Mouse (Mus musculus) kidney, embryonic 14.5 days (tissue): ENCODE measurements at regions not wholly inside any gene's neighbourhood (a gene's known extent, or its start where the extent isn't known, plus 50 kb on each side); places are given as distances from the start of the nearest gene placed in this dataset.

Experiments
- ATAC-seq: fragments of 200-750 bp; cut with Nextera tagmentation; 2 replicates; pipeline ENCODE4 v1.8.0; 2017; ENCODE audit warnings: moderate number of reproducible peaks, mild to moderate bottlenecking, moderate TSS enrichment, moderate library complexity; ENCODE audit not compliant: low FRiP score, low TSS enrichment
- H3K27ac ChIP-seq: fragments of 300-500 bp; sonication (generic); 2 replicates; pipeline ENCODE4 v1.5.1; 2014; ENCODE audit warnings: low read depth, mild to moderate bottlenecking, low read length, moderate library complexity, mixed read lengths
- H3K27me3 ChIP-seq: fragments of 300-500 bp; sonication (generic); 2 replicates; pipeline ENCODE4 v1.6.1; 2014; ENCODE audit warnings: mild to moderate bottlenecking, low read length; ENCODE audit not compliant: control insufficient read depth, insufficient read depth
- H3K36me3 ChIP-seq: fragments of 300-500 bp; sonication (generic); 2 replicates; pipeline ENCODE4 v1.6.1; 2014; ENCODE audit warnings: low read length, mixed read lengths; ENCODE audit not compliant: control insufficient read depth, insufficient read depth
- H3K4me1 ChIP-seq: fragments of 300-500 bp; sonication (generic); 2 replicates; pipeline ENCODE4 v1.6.1; 2014; ENCODE audit warnings: low read length, mixed read lengths; ENCODE audit not compliant: control insufficient read depth, insufficient read depth
- H3K4me2 ChIP-seq: fragments of 300-500 bp; sonication (generic); replicated peaks from 2 replicates; pipeline ENCODE4 v1.6.1; 2014; ENCODE audit warnings: low read depth, mild to moderate bottlenecking, low read length
- H3K4me3 ChIP-seq: fragments of 300-500 bp; sonication (generic); 2 replicates; pipeline ENCODE4 v1.5.1; 2014; ENCODE audit warnings: mild to moderate bottlenecking, low read length
- H3K9ac ChIP-seq: fragments of 300-500 bp; sonication (generic); 2 replicates; pipeline ENCODE4 v1.6.1; 2014; ENCODE audit warnings: low read depth, mild to moderate bottlenecking, low read length, moderate library complexity
- H3K9me3 ChIP-seq: fragments of 300-500 bp; sonication (generic); 2 replicates; pipeline ENCODE4 v1.6.1; 2016; ENCODE audit warnings: low read length; ENCODE audit not compliant: control insufficient read depth
- WGBS: fragments of 180-500 bp; shearing (Covaris S2); extraction: QIAGEN DNeasy Blood & Tissue Kit; methylation state at CpG from one replicate; pipeline ENCODE4 v1.1.7; 2014; 5-methylcytosine and 5-hydroxymethylcytosine counted together

DNA sequence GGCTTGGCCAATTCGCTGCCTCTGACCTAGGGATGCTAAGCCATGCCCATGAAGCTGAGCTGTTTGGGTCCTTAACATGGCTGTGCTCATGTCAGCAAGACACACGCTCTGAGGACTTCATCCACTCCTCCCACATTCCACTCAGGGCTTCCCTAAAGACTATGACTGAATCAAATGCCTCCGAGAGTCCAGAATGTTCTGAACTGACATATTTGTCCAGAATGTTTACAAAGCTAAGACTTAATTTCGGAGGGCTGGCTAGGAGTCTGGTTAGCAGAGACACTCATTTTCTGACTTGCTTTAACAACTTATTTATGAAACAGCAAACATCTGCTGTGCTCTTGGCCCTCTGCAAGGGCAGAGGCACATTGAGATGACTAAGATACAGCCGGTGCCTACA is 78.5 kb downstream of the Tmsb4x start:
- Histone ChIP-seq H3K36me3 (no peaks in the 10 kb centered on the region), H3K4me3 (no peak overlapping the region), H3K4me2 (no peak overlapping the region), H3K27ac (no peak overlapping the region), H3K9ac (no peak overlapping the region), H3K9me3 (no peaks in the 10 kb centered on the region), H3K4me1 (no peaks in the 10 kb centered on the region), H3K27me3 (no peaks in the 10 kb centered on the region; the same call in 1 of the 2 replicates)
- WGBS: 88% methylated on average over 5 of the region's 5 CpGs
- ATAC-seq: no peak

DNA sequence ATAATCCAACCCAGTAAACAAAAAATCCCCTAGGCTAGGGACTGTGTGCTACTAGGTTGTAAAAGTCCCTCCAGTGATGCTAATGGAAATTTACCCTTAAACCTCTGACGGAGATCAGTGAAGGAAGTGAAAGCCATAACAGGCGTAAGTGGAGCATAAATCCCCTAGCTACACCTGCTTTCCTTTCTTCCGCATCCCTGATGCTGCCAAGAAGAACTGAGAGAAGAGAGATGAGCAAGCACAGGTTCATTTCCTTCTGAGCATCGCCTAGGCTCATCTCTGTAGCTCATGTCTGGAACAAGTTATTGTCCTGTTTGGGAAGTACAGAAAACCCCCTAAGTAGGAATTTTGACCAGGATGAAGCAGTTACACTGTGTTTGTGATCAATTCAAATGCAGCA is 89.8 kb downstream of the Tmsb4x start:
- H3K4me3 ChIP-seq: no peak overlapping the region
- no peak overlapping the region for H3K9ac ChIP-seq
- no peaks in the 10 kb centered on the region for H3K27me3 ChIP-seq
- no peaks in the 10 kb centered on the region for H3K36me3 ChIP-seq
- no peak for ATAC-seq
- no peaks in the 10 kb centered on the region for H3K9me3 ChIP-seq
- 89% methylated on average over 4 of the region's 4 CpGs for WGBS
- H3K27ac ChIP-seq: no peak overlapping the region
- no peaks in the 10 kb centered on the region for H3K4me1 ChIP-seq
- no peak overlapping the region for H3K4me2 ChIP-seq

DNA sequence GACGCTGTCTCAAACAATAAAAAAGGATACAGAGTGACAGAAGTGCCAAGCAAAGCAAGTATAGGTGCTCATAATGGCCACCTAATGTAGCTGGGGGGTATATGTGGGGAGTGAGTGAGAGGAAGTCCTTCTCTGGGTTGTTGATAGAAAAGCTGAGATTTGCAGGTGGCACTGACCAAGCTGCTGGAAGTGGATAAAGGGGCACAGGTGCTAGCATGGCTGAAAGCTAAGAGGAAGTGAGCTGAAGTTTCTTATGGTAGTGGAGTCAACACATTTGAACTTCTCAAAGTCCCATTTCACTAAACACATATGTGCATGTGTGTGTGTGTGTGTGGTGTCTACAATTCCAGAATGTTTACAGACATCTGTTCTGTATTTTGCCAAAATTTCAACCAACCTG is 94.0 kb downstream of the Tmsb4x start:
- H3K9me3 ChIP-seq: no peaks in the 10 kb centered on the region
- 81% methylated on average over 1 of the region's 1 CpGs for WGBS
- no peak overlapping the region for H3K9ac ChIP-seq
- no peak overlapping the region for H3K27ac ChIP-seq
- no peak for ATAC-seq
- no peaks in the 10 kb centered on the region for H3K4me1 ChIP-seq
- no peaks in the 10 kb centered on the region for H3K27me3 ChIP-seq
- H3K36me3 ChIP-seq: no peaks in the 10 kb centered on the region
- no peak overlapping the region for H3K4me3 ChIP-seq
- H3K4me2 ChIP-seq: no peak overlapping the region

DNA sequence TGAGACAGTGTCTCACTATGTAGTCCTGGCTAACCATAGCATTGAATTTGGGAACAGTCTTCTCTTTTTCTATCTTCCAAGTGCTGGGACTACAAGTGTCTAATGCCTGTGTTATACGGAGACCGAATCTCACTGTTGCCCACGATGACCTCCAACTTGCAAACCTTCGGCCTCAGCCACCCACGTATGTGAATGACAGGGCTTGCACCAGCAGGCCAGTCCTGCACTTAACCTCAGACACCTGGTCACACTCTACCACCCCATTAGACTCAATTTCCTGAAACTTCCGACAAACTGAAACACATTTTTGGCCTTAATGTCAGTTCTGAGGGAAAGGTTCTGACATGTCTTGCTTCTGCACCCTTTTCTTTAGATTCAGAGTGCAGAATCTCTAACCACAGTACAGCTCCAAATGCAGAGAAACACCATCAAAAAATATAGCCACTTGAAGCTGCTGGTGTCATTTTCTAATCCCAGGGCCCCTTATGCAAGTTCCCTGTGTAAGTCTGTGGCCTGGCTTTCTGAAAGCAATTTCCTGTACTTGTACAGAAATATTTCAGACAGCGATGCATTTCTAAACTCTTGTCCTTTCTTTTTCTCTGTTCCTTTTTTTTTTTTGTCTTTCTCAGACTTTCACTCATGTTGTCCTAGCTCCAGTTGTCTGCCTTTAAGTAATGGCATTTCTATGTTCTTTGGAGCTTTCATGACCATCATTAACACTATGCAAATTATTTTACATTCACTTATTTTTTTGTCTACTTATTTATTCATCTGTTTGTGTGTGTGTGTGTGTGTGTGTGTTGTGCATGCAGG is 97.8 kb downstream of the Tmsb4x start:
- WGBS: 66% methylated on average over 7 of the region's 7 CpGs

DNA sequence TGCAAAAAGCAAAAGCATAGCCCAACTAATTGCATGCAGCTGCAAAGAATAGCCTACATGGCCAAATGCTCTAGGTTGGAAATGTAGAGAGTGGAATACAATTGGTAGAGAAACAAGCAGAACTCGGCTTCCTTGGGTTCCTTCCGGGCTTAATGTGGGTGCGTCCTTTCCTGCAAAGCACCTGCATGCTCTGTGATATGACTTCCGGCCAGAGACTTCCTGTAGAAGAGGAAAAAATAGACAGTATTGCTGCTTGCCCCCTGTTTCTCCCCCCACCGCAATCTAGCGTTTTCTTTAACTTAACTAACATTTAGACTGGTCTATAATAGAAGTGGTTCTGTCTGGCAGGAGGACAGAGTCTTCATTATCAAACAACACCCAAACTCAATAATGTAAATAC is 100.8 kb downstream of the Tmsb4x start:
- 81% methylated on average over 6 of the region's 6 CpGs for WGBS
- no peak for ATAC-seq
- no peaks in the 10 kb centered on the region for H3K36me3 ChIP-seq
- H3K4me3 ChIP-seq: no peak overlapping the region
- peaks cover 3% of the 10 kb centered on the region; the same call in 1 of the 2 replicates for H3K27me3 ChIP-seq
- no peaks in the 10 kb centered on the region for H3K4me1 ChIP-seq
- H3K4me2 ChIP-seq: no peak overlapping the region
- H3K9me3 ChIP-seq: no peaks in the 10 kb centered on the region
- no peak overlapping the region for H3K27ac ChIP-seq
- no peak overlapping the region for H3K9ac ChIP-seq

More for the DNA sequence above, 97.8 kb downstream of the Tmsb4x start:
- no peak for ATAC-seq
- Histone ChIP-seq H3K27me3 (peaks cover 3% of the 10 kb centered on the region; the same call in 1 of the 2 replicates), H3K4me1 (no peaks in the 10 kb centered on the region), H3K4me3 (no peak overlapping the region), H3K9me3 (no peaks in the 10 kb centered on the region), H3K4me2 (no peak overlapping the region), H3K36me3 (no peaks in the 10 kb centered on the region), H3K27ac (no peak overlapping the region), H3K9ac (no peak overlapping the region)

DNA sequence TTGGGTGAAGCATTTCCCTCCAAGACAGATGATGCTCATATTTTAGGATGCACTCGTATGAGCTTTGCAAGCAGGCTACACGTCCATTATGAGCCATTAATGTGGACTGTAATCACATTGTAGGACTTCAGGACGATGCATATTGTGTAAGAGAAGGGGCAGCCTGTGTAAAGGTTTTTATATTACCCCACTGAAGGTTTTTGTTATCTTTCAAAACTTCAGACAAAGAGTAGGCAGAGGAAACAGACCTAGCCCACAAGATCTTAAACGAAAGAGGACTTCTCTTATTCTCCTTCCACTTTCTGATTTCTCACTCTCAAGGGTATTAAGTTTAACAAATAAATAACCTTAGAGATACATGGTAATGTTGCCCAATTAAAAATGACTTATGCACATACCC is 101.6 kb downstream of the Tmsb4x start:
- no peak for ATAC-seq
- Histone ChIP-seq H3K27ac (no peak overlapping the region), H3K9me3 (no peaks in the 10 kb centered on the region), H3K9ac (no peak overlapping the region), H3K36me3 (no peaks in the 10 kb centered on the region), H3K4me3 (no peak overlapping the region), H3K27me3 (peaks cover 3% of the 10 kb centered on the region; the same call in 1 of the 2 replicates), H3K4me2 (no peak overlapping the region), H3K4me1 (no peaks in the 10 kb centered on the region)
- 80% methylated on average over 4 of the region's 4 CpGs for whole genome bisulfite sequencing

DNA sequence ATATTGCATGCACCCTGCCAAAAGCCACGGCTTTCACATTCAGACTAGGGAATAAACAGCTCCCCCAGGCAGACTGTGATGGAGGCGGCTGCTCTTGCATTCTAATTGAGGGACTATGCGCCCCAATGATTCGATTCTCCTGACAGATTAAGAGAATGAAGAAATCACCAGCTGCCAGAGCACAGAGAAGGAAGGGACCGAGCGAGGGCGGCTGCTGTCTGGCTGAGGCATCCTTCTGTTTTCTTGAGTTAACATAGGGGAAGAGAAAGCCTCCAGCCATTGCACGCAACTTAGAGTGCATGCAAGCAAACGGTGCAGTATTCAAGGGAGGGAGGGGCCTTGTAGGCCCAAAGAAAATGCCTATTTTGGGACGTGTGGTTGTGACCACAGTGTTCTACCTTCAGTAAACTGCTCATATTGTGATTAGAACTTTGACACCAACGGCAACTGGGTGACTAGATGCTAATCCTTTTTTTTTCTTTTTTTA is 103.1 kb downstream of the Tmsb4x start:
- H3K27ac ChIP-seq: no peak overlapping the region
- ATAC-seq: no peak
- H3K4me1 ChIP-seq: no peaks in the 10 kb centered on the region
- H3K9me3 ChIP-seq: no peaks in the 10 kb centered on the region
- peaks cover 3% of the 10 kb centered on the region; the same call in 1 of the 2 replicates for H3K27me3 ChIP-seq
- H3K9ac ChIP-seq: no peak overlapping the region
- H3K4me3 ChIP-seq: no peak overlapping the region
- 80% methylated on average over 11 of the region's 11 CpGs for WGBS
- no peak overlapping the region for H3K4me2 ChIP-seq
- H3K36me3 ChIP-seq: no peaks in the 10 kb centered on the region

DNA sequence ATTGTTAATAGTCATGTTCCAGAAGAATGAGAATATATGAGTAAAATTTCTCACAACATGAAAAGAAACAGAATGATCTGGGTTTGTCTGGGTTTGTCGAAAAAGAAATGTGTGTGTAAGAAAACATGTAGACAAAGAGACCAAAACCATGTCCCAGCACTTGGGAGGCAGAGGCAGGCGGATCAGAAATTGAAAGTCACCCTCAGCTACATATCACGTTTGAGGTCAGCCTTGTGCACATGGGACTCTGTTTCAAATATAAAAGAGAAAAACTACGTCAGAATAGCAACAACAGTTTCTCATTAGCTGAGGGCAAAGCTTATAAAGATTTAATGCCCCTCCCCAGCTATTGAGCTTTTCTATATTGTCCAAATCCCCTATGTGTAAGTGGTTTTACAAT is 103.8 kb downstream of the Tmsb4x start:
- Histone ChIP-seq H3K27ac (no peak overlapping the region), H3K36me3 (no peaks in the 10 kb centered on the region), H3K4me3 (no peak overlapping the region), H3K27me3 (peaks cover 3% of the 10 kb centered on the region; the same call in 1 of the 2 replicates), H3K9me3 (no peaks in the 10 kb centered on the region), H3K4me2 (no peak overlapping the region), H3K4me1 (no peaks in the 10 kb centered on the region), H3K9ac (no peak overlapping the region)
- WGBS: 77% methylated on average over 4 of the region's 4 CpGs
- ATAC-seq: no peak

DNA sequence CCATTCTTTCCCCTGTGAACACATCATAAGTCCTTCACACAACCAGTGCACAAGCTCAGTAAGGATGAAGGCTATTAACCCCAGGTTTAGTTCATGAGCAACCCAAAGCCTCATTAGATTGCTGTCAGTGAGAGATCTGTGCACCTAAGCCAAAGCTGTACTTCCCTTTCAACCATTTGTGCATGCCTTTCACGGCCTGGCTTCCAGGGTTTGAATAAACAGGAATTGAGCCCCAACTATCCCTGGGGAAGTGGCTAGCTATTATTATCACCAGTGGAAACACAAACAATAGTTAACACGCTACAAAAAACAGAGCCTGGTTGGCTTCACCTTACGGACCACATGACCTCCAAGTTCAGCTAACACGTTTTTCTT is 104.9 kb downstream of the Tmsb4x start:
- Histone ChIP-seq H3K36me3 (no peaks in the 10 kb centered on the region), H3K4me2 (no peak overlapping the region), H3K9ac (no peak overlapping the region), H3K27me3 (peaks cover 3% of the 10 kb centered on the region; the same call in 1 of the 2 replicates), H3K9me3 (no peaks in the 10 kb centered on the region), H3K4me3 (no peak overlapping the region), H3K27ac (peak overlapping the region; percentile 11; the same call in 1 of the 2 replicates), H3K4me1 (no peaks in the 10 kb centered on the region)
- WGBS: 45% methylated on average over 4 of the region's 4 CpGs
- no peak for ATAC-seq
